Mouse (Mus musculus) spleen, adult 2 months (tissue): Measurements from ENCODE around the gene Gdf7. TPM values are rescaled to one million over a fixed set of nuclear protein-coding genes. Genes with fewer than 3 reads are reported as not detected.

Experiments used
- DNase-seq, 2 experiments: peaks; one replicate each; pipeline versions ENCODE4 v3.0.0 to v3.0.0-alpha.2; 2012 to 2021; ENCODE audit warnings: low spot score in 2 of 2, low read depth in 1 of 2
- H3K27ac ChIP-seq: fragments of 200-500 bp; 2 replicates; pipeline ENCODE4 v1.5.1; 2012; ENCODE audit warnings: low read length, inconsistent platforms; ENCODE audit not compliant: insufficient read depth
- H3K27me3 ChIP-seq: fragments of 200-500 bp; 2 replicates; pipeline ENCODE4 v1.6.1; 2012; ENCODE audit warnings: mild to moderate bottlenecking, moderate library complexity, low read length, inconsistent platforms; ENCODE audit not compliant: control insufficient read depth, insufficient read depth
- H3K36me3 ChIP-seq: fragments of 200-500 bp; 2 replicates; pipeline ENCODE4 v1.6.1; 2012; ENCODE audit warnings: mild to moderate bottlenecking, low read length, inconsistent platforms; ENCODE audit not compliant: control insufficient read depth, insufficient read depth
- H3K4me1 ChIP-seq: fragments of 200-500 bp; 2 replicates; pipeline ENCODE4 v1.6.1; 2011; ENCODE audit warnings: inconsistent platforms; ENCODE audit not compliant: control insufficient read depth, insufficient read depth, insufficient read length
- H3K4me3 ChIP-seq: fragments of 200-500 bp; 2 replicates; pipeline ENCODE4 v1.5.1; 2011; ENCODE audit warnings: mild to moderate bottlenecking, inconsistent platforms; ENCODE audit not compliant: insufficient read depth, insufficient read length; ENCODE audit errors: extremely low read depth
- CTCF ChIP-seq: fragments of 200-500 bp; IDR thresholded peaks from 2 replicates; pipeline ENCODE4 v1.5.1; 2011; ENCODE audit warnings: mild to moderate bottlenecking, inconsistent platforms; ENCODE audit not compliant: insufficient read depth, insufficient read length, insufficient replicate concordance; ENCODE audit errors: extremely low read depth
- POLR2A ChIP-seq: fragments of 200-500 bp; IDR thresholded peaks from 2 replicates; pipeline ENCODE4 v1.6.1; 2011; ENCODE audit warnings: low read depth, low read length, inconsistent platforms
- WGBS: fragments of 180-500 bp; shearing (Covaris S2); methylation state at CpG from one replicate; pipeline ENCODE4 v1.1.7; 2018; 5-methylcytosine and 5-hydroxymethylcytosine counted together
- polyA plus RNA-seq: library from polyadenylated mRNA; depleted of rRNA; stranded (reverse); fragments of >200 nt; gene quantifications from 2 replicates; pipeline ENCODE4 v1.2.3, GENCODE M21; 2012

Gdf7 gene
- polyA plus RNA-seq, 1 experiment: not detected

DNA sequence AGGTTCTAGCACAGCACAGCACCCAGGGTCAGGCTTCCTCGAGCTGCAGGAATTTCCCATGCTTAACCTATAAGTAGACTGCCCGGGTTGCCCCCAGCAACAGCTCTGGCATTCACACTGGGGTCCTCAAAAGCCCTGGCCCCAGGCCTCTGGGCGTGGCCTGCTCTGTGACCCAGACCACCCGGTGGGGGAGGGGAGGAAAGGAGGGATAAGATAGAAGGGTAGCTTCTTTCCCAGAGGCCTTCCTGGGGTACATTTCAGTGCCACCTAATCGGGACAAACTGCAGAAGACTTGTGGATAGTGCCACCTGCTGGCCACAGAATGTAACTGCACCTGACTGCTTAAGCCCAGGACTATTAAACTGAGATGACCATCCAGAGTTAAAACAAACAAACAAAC, 4.7 kb upstream of the Gdf7 start:
- 6% methylated on average over 5 of the region's 5 CpGs for WGBS
- Histone ChIP-seq H3K27ac (no peak overlapping the region), H3K27me3 (peaks cover 9% of the 10 kb centered on the region), H3K4me3 (no peak overlapping the region), H3K4me1 (peaks cover 3% of the 10 kb centered on the region; the same call in 1 of the 2 replicates), H3K36me3 (no peaks in the 10 kb centered on the region)
- TF ChIP-seq CTCF: peak; percentile 62; the same call in 1 of the 2 replicates
- TF ChIP-seq POLR2A: no peak
- DNase-seq: peak in 1 of 2 experiments; percentile 34

- TF ChIP-seq CTCF: no peak
- no peak for TF ChIP-seq POLR2A
- H3K27me3 ChIP-seq: peaks cover 14% of the 10 kb centered on the region
- WGBS: 59% methylated on average over 2 of the region's 2 CpGs
These were observed 3.5 kb upstream of the Gdf7 start for GRCm38 (mm10) chr12:8305258-8305657.

DNA sequence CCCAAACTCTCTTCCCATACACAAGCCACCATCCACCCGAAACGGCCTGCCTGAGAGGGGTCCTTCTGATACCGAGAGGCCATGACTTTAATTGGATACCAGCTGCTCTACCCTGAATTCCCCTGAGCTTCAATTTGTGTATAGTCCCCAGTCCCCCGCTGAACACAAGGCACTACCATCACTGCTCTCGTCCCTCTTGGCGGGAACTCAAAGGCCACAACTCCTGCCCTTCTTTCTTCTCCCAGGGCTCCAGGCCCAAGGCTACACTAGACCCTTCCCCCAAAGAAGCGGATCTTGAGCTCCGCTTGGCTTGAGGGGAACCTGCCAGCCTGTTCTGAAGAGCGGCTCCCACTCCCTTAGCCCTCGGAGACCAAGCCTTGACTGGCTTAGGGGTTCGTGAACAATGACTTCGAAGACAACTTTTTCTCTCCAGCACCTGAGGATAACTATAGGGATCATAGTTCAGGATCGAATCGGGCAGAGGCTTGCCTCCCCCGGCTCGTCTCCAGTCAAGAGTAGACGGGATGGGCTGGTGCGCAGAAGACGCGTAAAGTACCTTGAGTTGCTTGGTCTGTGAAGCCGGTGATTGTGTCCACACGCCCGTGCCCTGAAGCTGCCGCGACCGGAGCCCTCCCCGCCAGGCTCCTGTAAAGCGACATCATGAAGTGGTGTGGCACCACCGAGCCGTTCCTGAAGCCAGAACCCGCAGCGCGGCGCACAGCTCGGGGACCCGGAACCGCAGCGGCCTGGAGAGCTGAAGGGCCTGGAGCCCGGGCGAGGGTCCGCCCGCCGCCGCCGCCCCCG, 541 bp downstream of the Gdf7 start:
- no peak for TF ChIP-seq POLR2A
- no peak for TF ChIP-seq CTCF
- Histone ChIP-seq H3K4me1 (peaks cover 3% of the 10 kb centered on the region; the same call in 1 of the 2 replicates), H3K36me3 (no peaks in the 10 kb centered on the region), H3K27ac (no peak overlapping the region), H3K4me3 (no peak overlapping the region; the same call in 1 of the 2 replicates), H3K27me3 (peaks cover 30% of the 10 kb centered on the region)
- no peak for DNase-seq
- 16% methylated on average over 46 of the region's 46 CpGs for WGBS

More at GRCm38 (mm10) chr12:8305258-8305657, 3.5 kb upstream of the Gdf7 start:
- no peaks in the 10 kb centered on the region for H3K36me3 ChIP-seq
- no peak overlapping the region for H3K4me3 ChIP-seq
- no peak overlapping the region for H3K27ac ChIP-seq
- DNase-seq: no peak
- H3K4me1 ChIP-seq: peaks cover 3% of the 10 kb centered on the region; the same call in 1 of the 2 replicates

DNA sequence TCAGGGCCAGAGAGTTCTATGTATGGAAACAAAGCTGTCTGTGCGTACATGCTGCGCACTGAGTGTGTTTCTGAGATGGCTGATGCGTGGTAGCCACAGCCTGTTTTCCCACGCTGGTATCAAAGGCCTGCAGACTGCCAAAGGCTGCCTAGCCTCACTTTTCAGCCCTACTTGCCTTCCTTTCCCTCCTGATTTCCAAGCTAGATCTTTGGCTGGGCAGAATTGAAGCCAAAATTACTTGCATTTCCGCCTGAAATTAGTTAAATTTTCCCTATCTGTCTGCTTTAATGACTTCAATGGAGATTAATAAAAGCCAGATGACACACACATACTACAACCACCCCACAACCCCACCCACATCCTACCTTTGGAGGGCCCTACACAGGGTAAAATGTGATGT, 1.2 kb downstream of the Gdf7 start:
- H3K36me3 ChIP-seq: no peaks in the 10 kb centered on the region
- 62% methylated on average over 5 of the region's 5 CpGs for WGBS
- H3K27ac ChIP-seq: no peak overlapping the region
- H3K4me1 ChIP-seq: peaks cover 3% of the 10 kb centered on the region; the same call in 1 of the 2 replicates
- DNase-seq: no peak
- peaks cover 30% of the 10 kb centered on the region for H3K27me3 ChIP-seq
- TF ChIP-seq CTCF: no peak
- no peak for TF ChIP-seq POLR2A
- H3K4me3 ChIP-seq: no peak overlapping the region

- no peaks in the 10 kb centered on the region for H3K36me3 ChIP-seq
These were observed 1.7 kb downstream of the Gdf7 start for GRCm38 (mm10) chr12:8300111-8300480.

DNA sequence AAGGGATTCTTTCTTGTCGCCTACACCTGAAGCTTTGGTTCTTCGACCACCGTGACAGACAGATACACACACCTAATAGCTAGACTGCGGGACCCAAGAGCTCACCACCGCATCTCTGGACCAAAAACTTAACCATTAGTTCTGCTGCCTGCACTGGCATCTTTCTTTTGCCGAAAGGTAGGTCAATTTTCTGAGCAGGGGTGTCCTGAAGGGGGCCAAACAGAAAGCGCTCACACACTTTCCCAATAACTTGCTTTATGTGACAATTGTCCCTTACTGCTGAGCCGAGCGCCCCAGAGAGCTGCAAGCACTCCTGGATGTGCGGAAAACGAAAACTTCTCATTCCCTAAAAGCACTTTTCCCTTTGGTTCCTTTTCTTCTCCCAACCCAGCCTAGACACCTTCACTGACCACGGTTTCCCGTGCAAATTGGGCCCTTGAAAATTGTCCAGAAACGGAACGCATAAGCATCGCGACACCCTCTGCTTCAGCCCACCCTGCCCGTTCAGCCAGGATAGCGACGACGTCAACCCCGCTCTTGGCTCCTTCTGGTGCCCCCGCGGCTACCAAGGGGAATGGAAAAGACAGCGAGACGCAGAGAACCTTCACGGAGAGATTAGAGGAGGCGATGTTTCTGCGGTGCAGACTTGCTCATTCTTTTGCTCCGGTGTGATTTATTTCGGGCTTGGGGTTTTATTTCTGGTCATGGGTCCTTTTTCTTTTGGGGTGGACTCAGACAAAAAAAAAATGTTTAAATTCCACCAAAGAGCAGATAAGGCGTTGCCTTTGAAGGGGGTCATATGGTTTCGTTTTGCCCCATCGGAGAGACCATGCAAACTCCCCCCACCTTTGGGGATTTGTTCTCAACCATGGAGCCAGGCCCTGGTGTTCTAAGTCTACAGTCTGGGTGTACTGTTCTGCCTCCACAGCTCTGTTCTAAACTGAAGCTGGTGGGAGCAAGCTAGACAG, 2.3 kb downstream of the Gdf7 start:
- no peak for DNase-seq
- H3K27ac ChIP-seq: no peak overlapping the region
- WGBS: 11% methylated on average over 34 of the region's 34 CpGs
- H3K4me1 ChIP-seq: peaks cover 3% of the 10 kb centered on the region; the same call in 1 of the 2 replicates
- H3K36me3 ChIP-seq: no peaks in the 10 kb centered on the region
- peaks cover 30% of the 10 kb centered on the region for H3K27me3 ChIP-seq
- TF ChIP-seq CTCF (no peak), POLR2A (no peak)
- H3K4me3 ChIP-seq: no peak overlapping the region

More at GRCm38 (mm10) chr12:8300111-8300480, 1.7 kb downstream of the Gdf7 start:
- 41% methylated on average over 10 of the region's 10 CpGs for WGBS
- TF ChIP-seq CTCF: no peak
- TF ChIP-seq POLR2A: no peak
- peaks cover 3% of the 10 kb centered on the region; the same call in 1 of the 2 replicates for H3K4me1 ChIP-seq
- no peak for DNase-seq
- peaks cover 30% of the 10 kb centered on the region for H3K27me3 ChIP-seq
- no peak overlapping the region for H3K27ac ChIP-seq
- H3K4me3 ChIP-seq: no peak overlapping the region
